Mouse (Mus musculus): Measurements from ENCODE around the gene Ace. TPM values are rescaled to one million over a fixed set of nuclear protein-coding genes. Genes with fewer than 3 reads are reported as not detected.

Ace gene
- total RNA-seq (2021) = 10 to 100 TPM; 24.1 to 34.8 TPM
- long read RNA-seq, experiment 1, partial matches to known transcripts = 6 of 7 reads
- long read RNA-seq, experiment 1, other reads (novel, unspliced or antisense) = 1 of 7 reads
- long read RNA-seq, experiment 2, partial matches to known transcripts = 1 of 11 reads
- long read RNA-seq, experiment 2, other reads (novel, unspliced or antisense) = 10 of 11 reads

- intact Hi-C loops (cut with DNase I) = loop anchor here (2.0 kb wide), 1 partner anchor 39 kb away; no protein-coding TSS in a partner anchor
- peak; percentile 34 to 59 for DNase-seq
Measured at GRCm38 (mm10) chr11:105967741-105968574, at the start of gene Ace. Gene Ace, plus strand, starts transcription at chr11:105967945.

- DNase-seq = no peak
- intact Hi-C loops (cut with DNase I) = no loop called here
Measured at GRCm38 (mm10) chr11:105920098-105920785, 47.5 kb upstream of the Ace start.

DNA sequence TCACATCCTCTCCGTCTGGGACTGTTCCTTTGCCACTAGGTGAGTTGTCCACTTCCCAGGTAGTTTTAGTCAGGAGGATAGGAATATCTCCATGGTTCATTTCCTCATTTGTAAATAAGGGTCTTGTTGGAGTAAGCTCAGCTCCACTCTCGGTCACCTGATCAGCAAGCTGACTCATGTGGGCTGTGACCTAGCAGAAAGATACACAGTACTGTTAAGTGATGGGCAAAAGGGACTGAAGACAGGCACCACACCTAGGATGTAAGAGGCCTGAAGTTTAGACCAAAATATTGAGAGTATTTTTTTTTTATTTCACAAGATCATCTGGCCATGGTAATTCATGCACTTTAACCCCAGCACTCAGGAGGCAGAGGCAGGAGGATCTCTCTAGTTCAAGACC lies 46.9 kb upstream of the Ace start:
- intact Hi-C loops (cut with DNase I) = no loop called here
- DNase-seq = no peak

DNA sequence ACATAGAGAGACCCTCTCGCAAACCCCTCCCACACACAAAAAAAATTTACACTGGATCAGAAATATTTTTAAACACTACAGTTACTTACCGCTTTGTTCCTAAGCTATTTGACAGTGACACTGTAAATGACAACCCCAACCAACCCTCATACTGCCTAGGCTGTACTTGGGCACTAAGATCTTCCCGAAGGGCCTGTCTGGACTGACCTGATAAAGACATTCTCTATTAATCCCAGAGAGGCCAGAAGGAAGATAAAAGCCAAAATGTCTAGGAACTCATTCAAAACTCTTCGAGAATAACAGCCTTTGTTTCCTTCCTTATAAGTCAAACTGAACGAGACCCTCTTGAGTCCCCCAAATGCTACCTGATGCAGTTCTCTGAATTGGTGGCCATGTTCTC lies 46.5 kb upstream of the Ace start:
- intact Hi-C loops (cut with DNase I) = no loop called here
- DNase-seq = no peak

DNA sequence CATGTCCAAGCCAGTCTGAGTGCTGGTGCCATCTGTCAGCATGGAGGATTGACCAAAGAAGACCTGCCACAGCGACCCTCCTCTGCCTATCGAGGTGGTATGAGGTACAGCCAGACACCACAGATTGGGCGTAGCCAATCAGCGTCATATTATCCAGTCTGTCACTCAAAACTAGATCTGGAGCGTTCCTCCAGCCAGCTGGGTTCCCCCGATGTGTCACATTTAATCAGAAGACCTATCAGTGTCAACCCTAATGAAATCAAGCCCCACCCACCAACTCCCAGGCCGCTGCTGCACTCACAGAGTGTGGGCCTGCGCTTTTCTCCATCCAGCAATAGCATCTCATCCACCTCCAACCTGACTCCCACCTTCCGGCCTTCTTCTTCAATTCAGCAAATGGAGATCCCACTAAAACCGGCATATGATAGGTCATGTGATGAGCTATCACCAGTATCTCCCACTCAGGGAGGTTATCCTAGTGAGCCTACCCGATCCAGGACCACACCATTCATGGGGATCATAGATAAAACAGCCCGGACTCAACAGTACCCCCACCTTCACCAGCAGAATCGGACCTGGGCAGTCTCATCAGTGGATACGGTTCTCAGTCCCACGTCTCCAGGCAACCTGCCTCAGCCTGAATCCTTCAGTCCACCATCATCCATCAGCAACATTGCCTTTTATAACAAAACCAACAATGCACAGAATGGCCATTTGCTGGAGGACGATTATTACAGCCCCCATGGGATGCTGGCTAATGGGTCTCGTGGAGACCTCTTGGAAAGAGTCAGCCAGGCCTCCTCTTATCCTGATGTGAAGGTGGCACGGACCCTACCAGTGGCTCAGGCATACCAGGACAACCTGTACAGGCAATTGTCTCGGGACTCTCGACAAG lies 44.7 kb upstream of the Ace start:
- intact Hi-C loops (cut with DNase I) = no loop called here
- no peak for DNase-seq

DNA sequence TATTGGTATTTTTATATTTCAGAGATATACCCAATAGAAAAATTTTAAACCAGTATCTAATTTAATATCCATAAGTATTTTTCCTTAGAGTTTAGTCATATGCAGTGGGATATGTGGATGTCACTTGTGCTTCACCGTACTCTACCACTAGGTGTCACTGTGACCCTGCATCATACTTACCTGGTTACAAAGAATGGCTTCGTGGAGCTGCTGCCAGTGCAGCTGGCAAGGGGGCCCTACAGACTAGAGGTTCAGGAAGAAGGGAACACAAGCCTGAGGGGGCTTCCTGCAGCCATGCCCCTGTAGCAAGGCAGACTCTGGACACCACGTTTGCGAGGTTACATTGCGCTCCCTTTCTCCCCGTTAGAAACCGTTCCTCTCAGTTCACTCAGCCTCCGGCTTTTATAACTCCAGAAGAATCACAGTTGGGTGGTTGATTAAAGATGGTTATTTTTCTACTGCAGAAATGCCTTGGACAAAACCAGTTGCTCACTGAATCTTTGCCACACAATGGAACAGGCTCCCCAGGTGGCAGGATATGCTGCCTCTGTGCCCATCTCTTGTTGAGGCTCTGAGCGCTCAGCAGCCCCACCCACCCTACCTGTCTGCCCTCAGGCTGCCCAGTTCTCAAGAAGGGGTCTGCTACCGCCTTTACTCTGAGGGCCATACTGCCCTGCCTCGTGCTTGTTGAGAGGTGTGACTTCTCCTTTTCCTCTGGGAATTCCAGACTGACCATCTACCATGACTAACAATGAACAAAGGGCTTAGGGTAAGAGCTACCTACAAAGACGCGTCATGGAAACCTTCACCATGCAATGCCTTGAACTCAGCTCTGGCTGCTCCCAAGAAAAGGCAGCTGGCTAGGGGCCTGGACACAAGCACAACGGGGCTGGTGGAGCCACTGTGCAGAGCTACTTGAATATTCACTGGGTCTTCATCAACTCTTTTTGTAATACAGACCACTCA lies 40.4 kb upstream of the Ace start:
- DNase-seq = peak in 1 of 2 experiments; percentile 66
- intact Hi-C loops (cut with DNase I) = loop anchor here (2.0 kb wide), 2 partner anchors 41 to 99 kb away; no protein-coding TSS in a partner anchor

DNA sequence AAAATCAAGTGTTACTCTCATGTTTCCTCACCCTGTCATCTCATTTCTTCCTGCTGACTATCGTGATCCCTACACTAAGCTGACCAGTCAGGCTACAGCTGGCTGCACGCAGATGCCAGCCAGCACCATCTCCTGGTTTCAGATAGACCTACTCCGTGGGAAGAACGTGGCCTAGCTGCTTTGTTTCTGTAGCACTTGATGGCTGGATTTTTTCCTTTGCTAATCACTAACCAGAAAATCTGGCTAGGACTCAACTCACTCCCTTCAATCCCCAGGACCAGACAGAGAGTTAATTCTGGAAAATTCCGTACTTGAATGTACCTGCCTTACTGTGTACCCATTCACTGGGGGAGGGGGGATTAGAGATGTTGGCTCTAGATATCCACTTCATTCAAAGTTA lies 39.6 kb upstream of the Ace start:
- intact Hi-C loops (cut with DNase I) = loop anchor here (2.0 kb wide), 1 partner anchor 41 kb away; no protein-coding TSS in a partner anchor
- no peak for DNase-seq

DNA sequence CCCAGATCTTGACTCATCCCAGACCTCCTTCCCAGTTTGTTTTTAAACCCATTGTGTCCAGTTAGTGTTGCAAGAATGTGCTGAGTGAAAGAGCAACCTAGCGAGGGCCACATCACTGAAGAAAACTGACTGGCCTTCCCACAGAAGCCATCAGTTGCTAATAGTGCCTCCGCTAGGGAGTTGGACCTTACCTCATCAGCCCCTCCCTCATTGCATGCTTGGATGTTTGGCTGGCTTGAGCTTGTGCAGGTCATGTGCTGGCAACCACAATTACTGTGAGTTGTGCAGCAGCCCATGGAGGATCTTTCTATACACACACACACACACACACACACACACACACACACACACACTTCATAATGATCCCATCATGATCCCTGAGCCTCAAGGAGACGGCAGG lies 36.4 kb upstream of the Ace start:
- intact Hi-C loops (cut with DNase I) = no loop called here
- DNase-seq = no peak

GRCm38 (mm10) chr11:105933746-105934145 lies 34.0 kb upstream of the Ace start:
- intact Hi-C loops (cut with DNase I) = no loop called here
- no peak for DNase-seq

GRCm38 (mm10) chr11:105934303-105934711 lies 33.4 kb upstream of the Ace start:
- peak; percentile 32 to 51 for DNase-seq
- intact Hi-C loops (cut with DNase I) = no loop called here

GRCm38 (mm10) chr11:105934816-105935215 lies 32.9 kb upstream of the Ace start:
- DNase-seq = peak; percentile 49 to 54
- intact Hi-C loops (cut with DNase I) = no loop called here

GRCm38 (mm10) chr11:105935496-105935895 lies 32.2 kb upstream of the Ace start:
- intact Hi-C loops (cut with DNase I) = no loop called here

GRCm38 (mm10) chr11:105936200-105936599 lies 31.5 kb upstream of the Ace start:
- DNase-seq = peak; percentile 89 to 92
- intact Hi-C loops (cut with DNase I) = no loop called here

More at GRCm38 (mm10) chr11:105935496-105935895, 32.2 kb upstream of the Ace start:
- DNase-seq = no peak

- intact Hi-C loops (cut with DNase I) = no loop called here
Measured at GRCm38 (mm10) chr11:105936974-105937373, 30.8 kb upstream of the Ace start.

DNA sequence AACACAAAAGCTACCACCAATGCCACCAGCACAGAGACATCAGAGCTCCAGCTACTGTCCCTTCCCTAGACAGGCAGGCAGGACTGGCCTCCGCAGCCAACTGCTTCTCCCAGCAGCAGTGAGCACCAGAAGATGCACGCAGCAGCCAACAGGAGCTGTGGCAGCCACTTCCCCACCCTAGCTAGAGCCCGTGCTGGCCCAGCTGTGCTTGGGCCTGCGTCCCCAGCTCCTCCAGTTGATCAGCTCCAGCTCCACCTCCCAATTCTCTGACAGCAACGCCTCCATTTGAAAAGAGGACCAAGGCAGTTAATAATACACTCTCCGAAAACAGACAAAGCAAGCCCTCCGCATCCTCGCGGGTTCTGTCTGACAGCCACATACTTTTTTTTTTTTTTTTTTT lies 29.0 kb upstream of the Ace start:
- intact Hi-C loops (cut with DNase I) = no loop called here
- DNase-seq = peak in 1 of 2 experiments; percentile 28

More at GRCm38 (mm10) chr11:105936974-105937373, 30.8 kb upstream of the Ace start:
- no peak for DNase-seq

- intact Hi-C loops (cut with DNase I) = no loop called here
- DNase-seq = no peak
Measured at GRCm38 (mm10) chr11:105941973-105942372, 25.8 kb upstream of the Ace start.

- peak; percentile 35 to 58 for DNase-seq
- intact Hi-C loops (cut with DNase I) = no loop called here
Measured at GRCm38 (mm10) chr11:105943133-105944102, 24.3 kb upstream of the Ace start.

DNA sequence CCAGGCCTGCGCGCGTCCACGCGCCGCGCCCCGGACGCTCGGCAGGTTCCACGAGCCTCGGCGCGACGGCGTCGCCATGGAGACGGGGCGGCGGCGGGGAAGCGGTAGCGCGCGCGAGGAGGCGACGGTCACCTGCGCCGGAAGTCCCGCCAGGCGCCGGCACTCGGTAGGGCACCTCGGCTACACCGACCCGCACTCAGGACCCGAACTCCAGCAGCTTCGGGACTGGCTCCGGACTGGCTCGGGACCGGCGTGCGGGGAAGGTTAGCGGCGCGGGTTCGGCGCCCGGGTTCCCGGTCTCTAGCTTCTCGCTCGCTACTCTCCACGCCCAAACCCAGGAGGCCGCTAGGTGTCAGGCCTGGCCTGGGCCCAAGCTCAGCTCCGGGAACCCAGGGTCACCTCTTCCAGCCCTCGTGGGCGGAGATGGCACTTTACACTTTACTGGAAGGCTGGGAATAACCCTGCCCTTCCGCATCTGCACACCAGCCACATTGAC lies 23.6 kb upstream of the Ace start:
- intact Hi-C loops (cut with DNase I) = no loop called here
- DNase-seq = peak; percentile 57 to 63

All from gastrocnemius, postnatal 36 days (tissue).